Mouse (Mus musculus) heart, adult 2 months (tissue): ENCODE data around the gene Akr1c13. TPM values are rescaled to one million over a fixed set of nuclear protein-coding genes. Genes with fewer than 3 reads are reported as not detected.

Experiments used
- DNase-seq, 2 experiments: peaks; one replicate each; pipeline ENCODE4 v3.0.0; 2021
- H3K27ac ChIP-seq: fragments of 200-600 bp; 2 replicates; pipeline ENCODE4 v1.8.1; 2022
- H3K27me3 ChIP-seq: fragments of 200-500 bp; 2 replicates; pipeline ENCODE4 v1.6.1; 2012; ENCODE audit warnings: mild to moderate bottlenecking, low read length, inconsistent platforms, mixed read lengths; ENCODE audit not compliant: control insufficient read depth, insufficient read depth
- H3K36me3 ChIP-seq: fragments of 200-500 bp; 2 replicates; pipeline ENCODE4 v1.6.1; 2012; ENCODE audit warnings: low read length, inconsistent platforms; ENCODE audit not compliant: control insufficient read depth, insufficient read depth
- H3K4me1 ChIP-seq: fragments of 200-500 bp; 2 replicates; pipeline ENCODE4 v1.6.1; 2011; ENCODE audit warnings: low read length; ENCODE audit not compliant: control insufficient read depth, insufficient read depth
- H3K4me3 ChIP-seq: fragments of 200-600 bp; 2 replicates; pipeline ENCODE4 v1.8.1; 2022
- H3K79me2 ChIP-seq: fragments of 200-500 bp; replicated peaks from 2 replicates; pipeline ENCODE4 v1.6.1; 2012; ENCODE audit warnings: mild to moderate bottlenecking, inconsistent platforms, low read length, moderate library complexity, mixed read lengths; ENCODE audit not compliant: control insufficient read depth, insufficient read depth
- H3K9ac ChIP-seq: fragments of 200-500 bp; 2 replicates; pipeline ENCODE4 v1.6.1; 2012; ENCODE audit warnings: low read depth, mild to moderate bottlenecking, control low read depth, inconsistent platforms, low read length, mixed read lengths
- CTCF ChIP-seq: fragments of 200-600 bp; IDR thresholded peaks from 2 replicates; pipeline ENCODE4 v1.8.1; 2022; ENCODE audit warnings: antibody characterized with exemption, mild to moderate bottlenecking, moderate library complexity
- EP300 ChIP-seq: fragments of 200-500 bp; IDR thresholded peaks from 2 replicates; pipeline ENCODE4 v1.6.1; 2011; ENCODE audit warnings: low read depth, low read length, control low read depth; ENCODE audit not compliant: insufficient read depth
- POLR2A ChIP-seq: fragments of 200-500 bp; IDR thresholded peaks from 2 replicates; pipeline ENCODE4 v1.6.1; 2011; ENCODE audit warnings: mild to moderate bottlenecking, low read depth, low read length, control low read depth; ENCODE audit not compliant: insufficient read depth
- WGBS: fragments of 180-500 bp; shearing (Covaris S2); methylation state at CpG from one replicate; pipeline ENCODE4 v1.1.7; 2018; 5-methylcytosine and 5-hydroxymethylcytosine counted together
- intact Hi-C: fragments of 180-260 bp; cut with DNase I; formaldehyde crosslinking; loops from one replicate; pipeline ENCODE4 v1.15.1; 2025
- long read RNA-seq: library from polyadenylated mRNA; stranded (forward); transcript quantifications from one replicate; pipeline ENCODE4 v2.0.0, GENCODE M21; 2021
- polyA plus RNA-seq: library from polyadenylated mRNA; depleted of rRNA; stranded (reverse); fragments of >200 nt; gene quantifications from 2 replicates; pipeline ENCODE4 v1.2.3, GENCODE M21; 2012; rRNA removed
- total RNA-seq, 2 experiments: library from RNA; stranded (reverse); gene quantifications; 2 replicates each; pipeline ENCODE4 v1.2.3; 2021

Akr1c13 gene
- 1 to 10 TPM; 1.0 to 1.5 TPM for total RNA-seq
- polyA plus RNA-seq, result 1.0 and 1.1 TPM in 2 replicates
- long read RNA-seq, partial matches to known transcripts, result 0 of 1 reads
- long read RNA-seq, other reads (novel, unspliced or antisense), result 1 of 1 reads

DNA sequence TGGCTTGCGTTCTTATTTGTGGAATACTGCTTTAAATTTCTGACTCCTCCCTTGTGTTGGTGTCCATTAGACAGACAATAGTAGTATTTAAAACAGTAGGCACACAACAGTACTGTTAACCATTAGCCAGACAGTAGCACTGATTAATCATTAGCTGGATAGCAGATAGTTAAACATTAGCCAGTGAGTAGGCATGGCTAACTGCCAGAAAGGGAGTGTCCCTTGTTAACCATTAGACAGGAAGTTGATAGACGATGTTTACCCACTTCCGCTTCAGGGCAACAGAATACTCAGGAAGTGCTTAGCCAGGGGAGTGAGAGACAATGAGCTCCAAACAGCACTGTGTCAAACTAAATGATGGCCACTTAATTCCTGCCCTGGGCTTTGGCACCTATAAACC, at the start of gene Akr1c13:
Akr1c13 (plus strand) TSS at position 247 of the 400 bp plus-strand sequence.
- no peak within 1 kb of the TSS for H3K9ac ChIP-seq
- H3K4me1 ChIP-seq, result no peaks in the 10 kb centered on the region
- H3K27ac ChIP-seq, result no peak within 1 kb of the TSS
- no peak within 1 kb of the TSS for H3K4me3 ChIP-seq
- H3K79me2 ChIP-seq, result no peaks in the 10 kb centered on the region
- DNase-seq, result no peak
- TF ChIP-seq CTCF, result no peak
- no peak for TF ChIP-seq EP300
- no peak for TF ChIP-seq POLR2A
- no peaks in the 10 kb centered on the region for H3K36me3 ChIP-seq
- WGBS, result 47% methylated on average over 3 of the region's 3 CpGs
- no peaks in the 10 kb centered on the region for H3K27me3 ChIP-seq
- intact Hi-C loops, result no loop called here

DNA sequence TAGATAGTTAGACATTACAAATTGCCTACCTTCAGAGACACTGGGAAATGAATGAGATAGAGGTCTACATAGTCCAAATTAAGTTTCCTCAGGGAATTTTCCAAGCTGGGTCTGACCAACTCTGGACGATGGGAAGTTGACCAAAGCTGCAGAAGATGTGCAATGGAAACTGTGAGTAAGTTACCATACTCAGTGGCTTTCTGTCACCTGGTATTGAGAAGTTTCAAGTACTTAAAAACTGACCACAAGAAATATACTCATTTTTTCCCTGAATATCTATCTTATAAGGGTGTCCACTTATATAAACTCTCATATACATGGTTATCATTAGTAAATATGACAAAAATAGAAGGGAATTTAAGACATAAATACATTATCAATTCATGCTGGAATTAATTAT, 46.7 kb upstream of the Akr1c13 start:
- Histone ChIP-seq H3K4me3 (no peak overlapping the region), H3K27ac (no peak overlapping the region), H3K27me3 (no peaks in the 10 kb centered on the region), H3K9ac (no peak overlapping the region), H3K4me1 (no peaks in the 10 kb centered on the region), H3K79me2 (no peaks in the 10 kb centered on the region), H3K36me3 (no peaks in the 10 kb centered on the region)
- DNase-seq, result no peak
- WGBS, result 31% methylated on average over 1 of the region's 1 CpGs
- intact Hi-C loops, result no loop called here
- TF ChIP-seq POLR2A (no peak), CTCF (no peak), EP300 (no peak)

DNA sequence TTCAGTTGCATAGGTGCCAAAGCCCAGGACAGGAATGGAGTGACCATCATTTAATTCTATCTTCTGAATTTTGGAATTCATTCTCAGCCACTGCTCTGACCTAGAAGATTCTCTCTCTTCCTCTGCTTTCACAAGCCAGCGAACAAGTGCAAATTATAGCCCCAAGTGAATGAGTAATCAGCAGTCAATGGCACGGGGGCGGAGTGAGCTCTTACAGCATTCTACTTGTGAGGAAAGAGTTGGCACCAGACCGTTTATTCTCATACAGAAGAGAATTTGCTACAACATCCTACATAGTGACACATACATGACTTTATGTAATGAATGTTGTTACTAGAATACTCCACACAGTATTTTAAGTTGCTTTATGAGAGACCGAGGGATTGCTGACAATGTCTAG, 40.4 kb upstream of the Akr1c13 start, which contains the start of gene Akr1c18:
Akr1c18 (minus strand) TSS at position 137 of the 400 bp plus-strand sequence.
- no peak within 1 kb of the TSS for H3K27ac ChIP-seq
- no peaks in the 10 kb centered on the region for H3K79me2 ChIP-seq
- 78% methylated on average over 5 of the region's 5 CpGs for WGBS
- H3K27me3 ChIP-seq, result no peaks in the 10 kb centered on the region
- H3K4me1 ChIP-seq, result no peaks in the 10 kb centered on the region
- intact Hi-C loops, result no loop called here
- H3K9ac ChIP-seq, result no peak within 1 kb of the TSS
- DNase-seq, result no peak
- no peak within 1 kb of the TSS for H3K4me3 ChIP-seq
- no peaks in the 10 kb centered on the region for H3K36me3 ChIP-seq
- TF ChIP-seq POLR2A (no peak), CTCF (no peak), EP300 (no peak)

- H3K4me3 ChIP-seq, result no peak overlapping the region
- WGBS, result 50% methylated on average over 2 of the region's 2 CpGs
- DNase-seq, result no peak
- no peaks in the 10 kb centered on the region for H3K79me2 ChIP-seq
- no peak overlapping the region for H3K9ac ChIP-seq
- H3K27ac ChIP-seq, result no peak overlapping the region
- H3K4me1 ChIP-seq, result no peaks in the 10 kb centered on the region
- H3K36me3 ChIP-seq, result no peaks in the 10 kb centered on the region
- TF ChIP-seq CTCF, result no peak
- no peaks in the 10 kb centered on the region for H3K27me3 ChIP-seq
- intact Hi-C loops, result no loop called here
Observed at GRCm38 (mm10) chr13:4152908-4153307, 38.0 kb upstream of the Akr1c13 start.

DNA sequence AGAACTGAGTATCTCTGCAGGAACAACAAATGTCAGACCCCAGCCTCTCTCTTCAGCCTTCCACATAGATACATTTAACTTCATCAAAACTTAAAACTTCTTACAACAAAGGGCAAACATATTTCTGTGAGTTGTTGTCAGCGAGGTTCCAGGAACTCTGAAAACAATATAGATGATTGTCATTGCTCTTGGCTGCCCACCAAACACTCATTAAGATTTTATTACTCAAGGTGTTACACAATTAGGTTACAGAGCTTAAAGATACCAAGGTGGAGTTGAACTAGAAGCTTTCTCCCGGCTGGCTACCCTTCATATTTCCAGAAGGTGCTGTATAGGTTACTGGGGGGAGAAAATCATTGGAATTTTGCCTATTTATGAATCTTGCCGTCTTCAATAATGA, 37.4 kb upstream of the Akr1c13 start:
- Histone ChIP-seq H3K36me3 (no peaks in the 10 kb centered on the region), H3K4me1 (no peaks in the 10 kb centered on the region), H3K4me3 (no peak overlapping the region), H3K27ac (no peak overlapping the region), H3K9ac (no peak overlapping the region), H3K79me2 (no peaks in the 10 kb centered on the region), H3K27me3 (no peaks in the 10 kb centered on the region)
- 55% methylated on average over 3 of the region's 3 CpGs for WGBS
- intact Hi-C loops, result no loop called here
- TF ChIP-seq CTCF (no peak), EP300 (no peak), POLR2A (no peak)
- no peak for DNase-seq

- no peak for DNase-seq
- no peak for TF ChIP-seq CTCF
- Histone ChIP-seq H3K27ac (no peak overlapping the region), H3K4me3 (no peak overlapping the region), H3K27me3 (no peaks in the 10 kb centered on the region), H3K4me1 (no peaks in the 10 kb centered on the region), H3K9ac (no peak overlapping the region), H3K79me2 (no peaks in the 10 kb centered on the region), H3K36me3 (no peaks in the 10 kb centered on the region)
- intact Hi-C loops, result no loop called here
- 72% methylated on average over 2 of the region's 2 CpGs for WGBS
Observed at GRCm38 (mm10) chr13:4155286-4155685, 35.7 kb upstream of the Akr1c13 start.

DNA sequence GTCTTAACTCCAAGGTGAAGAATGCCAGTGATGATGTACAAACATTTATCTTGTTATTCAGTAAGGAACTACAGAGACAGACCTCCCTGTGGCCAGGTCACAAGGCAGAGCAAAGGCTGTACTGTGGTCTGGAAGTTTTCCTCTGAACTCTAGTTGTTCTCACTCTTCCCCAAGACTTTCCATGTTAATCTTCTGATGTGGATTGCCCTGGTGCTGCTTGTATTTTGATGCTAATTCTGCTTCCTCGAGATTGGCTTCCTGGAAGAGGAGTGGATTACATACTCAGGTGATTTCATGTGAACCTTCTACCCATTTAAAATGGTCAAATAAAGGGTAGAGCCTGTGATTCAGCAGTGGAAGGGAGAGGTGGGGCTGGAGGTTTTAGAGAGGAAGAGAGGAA, 22.9 kb upstream of the Akr1c13 start:
- H3K4me1 ChIP-seq, result no peaks in the 10 kb centered on the region
- no peaks in the 10 kb centered on the region for H3K36me3 ChIP-seq
- DNase-seq, result no peak
- H3K79me2 ChIP-seq, result no peaks in the 10 kb centered on the region
- no peak overlapping the region for H3K4me3 ChIP-seq
- H3K27ac ChIP-seq, result no peak overlapping the region
- no peak overlapping the region for H3K9ac ChIP-seq
- H3K27me3 ChIP-seq, result no peaks in the 10 kb centered on the region
- TF ChIP-seq EP300 (no peak), CTCF (no peak), POLR2A (no peak)
- WGBS, result 29% methylated on average over 1 of the region's 1 CpGs
- intact Hi-C loops, result no loop called here
